Mouse (Mus musculus) heart, postnatal 0 days (tissue): ENCODE measurements at regions not wholly inside any gene's neighbourhood (a gene's known extent, or its start where the extent isn't known, plus 50 kb on each side); places are given as distances from the start of the nearest gene placed in this dataset.

Experiments
- ATAC-seq: fragments of 200-750 bp; cut with Nextera tagmentation; 2 replicates; pipeline ENCODE4 v1.8.0; 2017; ENCODE audit warnings: low read depth, moderate number of reproducible peaks, moderate library complexity; ENCODE audit not compliant: insufficient read depth
- DNase-seq: peaks from one replicate; pipeline ENCODE4 v3.0.0-alpha.2; 2016; ENCODE audit warnings: low spot score
- H3K27ac ChIP-seq: fragments of 300-500 bp; sonication (generic); 2 replicates; pipeline ENCODE4 v1.5.1; 2014; ENCODE audit warnings: low read depth, mild to moderate bottlenecking
- H3K27me3 ChIP-seq: fragments of 300-500 bp; sonication (generic); 2 replicates; pipeline ENCODE4 v1.6.1; 2014; ENCODE audit warnings: low read length, mixed read lengths; ENCODE audit not compliant: control insufficient read depth, insufficient read depth
- H3K36me3 ChIP-seq: fragments of 300-500 bp; sonication (generic); replicated peaks from 2 replicates; pipeline ENCODE4 v1.6.1; 2014; ENCODE audit warnings: low read length, mixed read lengths; ENCODE audit not compliant: control insufficient read depth, insufficient read depth
- H3K4me1 ChIP-seq: fragments of 300-500 bp; sonication (generic); 2 replicates; pipeline ENCODE4 v1.6.1; 2014; ENCODE audit warnings: antibody characterized with exemption; ENCODE audit not compliant: control insufficient read depth, insufficient read depth
- H3K4me2 ChIP-seq: fragments of 300-500 bp; sonication (generic); 2 replicates; pipeline ENCODE4 v1.6.1; 2014; ENCODE audit warnings: low read depth, mild to moderate bottlenecking, low read length, moderate library complexity
- H3K4me3 ChIP-seq: fragments of 300-500 bp; sonication (generic); 2 replicates; pipeline ENCODE4 v1.5.1; 2014; ENCODE audit warnings: low read depth, low read length
- H3K9ac ChIP-seq: fragments of 300-500 bp; sonication (generic); replicated peaks from 2 replicates; pipeline ENCODE4 v1.6.1; 2014; ENCODE audit warnings: low read depth, low read length, mixed read lengths
- H3K9me3 ChIP-seq: fragments of 300-500 bp; sonication (generic); replicated peaks from 2 replicates; pipeline ENCODE4 v1.6.1; 2016; ENCODE audit warnings: low read length; ENCODE audit not compliant: control insufficient read depth
- CTCF ChIP-seq: IDR thresholded peaks from 2 replicates; pipeline ENCODE4 v1.5.1; 2016; ENCODE audit warnings: antibody characterized with exemption, control low read depth, low read depth
- EP300 ChIP-seq: IDR thresholded peaks from 2 replicates; pipeline ENCODE4 v1.6.1; 2016; ENCODE audit warnings: antibody characterized with exemption, low read depth
- WGBS: fragments of 180-500 bp; shearing (Covaris S2); extraction: QIAGEN DNeasy Blood & Tissue Kit; methylation state at CpG from one replicate; pipeline ENCODE4 v1.1.7; 2014; 5-methylcytosine and 5-hydroxymethylcytosine counted together

DNA sequence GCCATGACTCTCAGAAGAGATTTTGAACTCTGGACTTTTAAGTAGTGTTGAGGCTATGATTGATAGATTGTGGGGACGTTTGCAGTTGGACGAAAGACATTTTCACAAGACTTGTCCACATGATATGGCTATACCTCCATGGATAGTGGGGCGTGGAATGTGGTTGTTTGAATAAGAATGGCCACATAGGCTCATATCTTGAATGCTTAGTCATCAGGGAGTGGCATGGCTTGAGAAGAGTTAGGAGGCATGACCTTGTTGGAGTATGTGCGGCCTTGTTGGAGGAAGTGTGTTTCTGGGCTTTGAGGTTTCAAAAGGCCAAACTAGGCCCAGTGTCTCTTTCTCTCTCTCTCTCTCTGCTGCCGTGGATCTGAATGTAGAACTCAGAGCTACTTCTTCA, 204.7 kb upstream of the Pclo start:
- TF ChIP-seq EP300 (no peak), CTCF (no peak)
- no peak for ATAC-seq
- Histone ChIP-seq H3K9me3 (no peaks in the 10 kb centered on the region; the same call in 1 of the 2 replicates), H3K4me2 (no peak overlapping the region), H3K4me3 (no peak overlapping the region), H3K27me3 (no peaks in the 10 kb centered on the region), H3K9ac (no peak overlapping the region), H3K27ac (no peak overlapping the region), H3K36me3 (no peaks in the 10 kb centered on the region), H3K4me1 (no peaks in the 10 kb centered on the region)
- no peak for DNase-seq
- 65% methylated on average over 5 of the region's 5 CpGs for WGBS

DNA sequence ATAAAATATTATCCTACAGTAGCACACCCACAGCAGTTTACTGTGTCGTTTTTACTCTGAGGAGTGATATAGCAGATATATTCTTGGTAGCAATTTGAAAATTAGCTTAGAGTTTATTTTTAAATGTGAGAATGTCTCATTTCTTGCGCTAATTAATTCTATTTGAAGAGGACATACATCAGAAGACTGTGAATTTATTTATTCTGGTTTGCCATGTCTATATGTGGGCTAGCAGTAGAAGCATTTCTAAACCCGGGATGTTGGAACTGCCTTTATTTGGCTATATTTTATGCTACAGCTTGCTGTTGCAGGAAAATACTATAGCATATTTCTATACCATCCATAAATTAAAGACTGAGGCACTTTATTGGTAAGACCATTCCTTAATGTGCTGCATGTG, 203.0 kb upstream of the Pclo start:
- Histone ChIP-seq H3K36me3 (no peaks in the 10 kb centered on the region), H3K4me3 (no peak overlapping the region), H3K4me1 (no peaks in the 10 kb centered on the region), H3K4me2 (no peak overlapping the region), H3K9ac (no peak overlapping the region), H3K27me3 (no peaks in the 10 kb centered on the region), H3K27ac (no peak overlapping the region), H3K9me3 (no peaks in the 10 kb centered on the region; the same call in 1 of the 2 replicates)
- no peak for ATAC-seq
- TF ChIP-seq CTCF (no peak), EP300 (no peak)
- 78% methylated on average over 3 of the region's 3 CpGs for WGBS
- no peak for DNase-seq

DNA sequence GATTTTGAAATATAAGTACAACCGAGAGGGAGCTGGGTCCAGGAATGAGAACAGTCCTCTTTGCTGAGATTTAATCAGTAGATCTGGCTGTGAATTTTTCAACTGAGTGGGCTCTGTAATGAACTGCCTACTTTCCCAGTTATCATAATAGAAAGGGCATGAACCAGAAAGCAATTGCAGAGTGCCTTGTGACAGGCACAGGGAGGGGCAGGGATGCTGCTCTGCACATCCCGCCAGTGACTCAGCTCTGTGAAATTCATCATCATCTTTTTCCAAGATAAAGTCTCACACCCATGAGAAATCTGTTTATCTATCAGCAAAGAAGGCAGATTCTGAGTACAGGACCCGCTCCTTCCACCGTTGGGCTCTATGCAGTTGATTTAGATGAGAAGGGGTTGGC, 194.5 kb upstream of the Pclo start:
- Histone ChIP-seq H3K4me2 (no peak overlapping the region), H3K4me3 (no peak overlapping the region), H3K36me3 (no peaks in the 10 kb centered on the region), H3K27me3 (no peaks in the 10 kb centered on the region), H3K9me3 (no peaks in the 10 kb centered on the region), H3K4me1 (no peaks in the 10 kb centered on the region), H3K9ac (no peak overlapping the region), H3K27ac (no peak overlapping the region)
- ATAC-seq (no peak), DNase-seq (no peak)
- 74% methylated on average over 4 of the region's 4 CpGs for WGBS
- TF ChIP-seq CTCF: no peak
- no peak for TF ChIP-seq EP300

DNA sequence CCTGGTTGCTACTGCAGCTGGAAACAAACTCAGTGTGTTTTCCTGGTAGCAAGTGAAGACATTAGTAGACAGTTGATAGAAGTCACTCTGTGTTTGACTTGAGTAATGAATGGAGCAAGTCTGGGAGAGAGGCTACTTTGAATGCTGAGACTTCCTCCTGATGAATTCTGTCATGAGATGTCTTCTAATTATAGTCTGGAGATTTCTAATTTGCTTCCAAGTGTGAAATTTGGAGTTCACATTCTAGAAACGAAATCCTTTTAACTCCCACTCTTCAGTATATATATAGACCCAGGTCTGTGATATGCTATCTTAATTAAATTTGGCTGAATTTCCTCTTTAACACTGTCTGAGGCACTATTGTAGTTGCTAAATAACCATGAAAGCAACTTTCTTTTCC, 192.7 kb upstream of the Pclo start:
- no peak overlapping the region for H3K4me3 ChIP-seq
- H3K27me3 ChIP-seq: no peaks in the 10 kb centered on the region
- WGBS: 15% methylated on average over 1 of the region's 1 CpGs
- H3K36me3 ChIP-seq: no peaks in the 10 kb centered on the region
- ATAC-seq (no peak), DNase-seq (no peak)
- TF ChIP-seq CTCF: no peak
- no peak for TF ChIP-seq EP300
- H3K27ac ChIP-seq: no peak overlapping the region
- H3K9me3 ChIP-seq: no peaks in the 10 kb centered on the region
- no peak overlapping the region for H3K9ac ChIP-seq
- no peaks in the 10 kb centered on the region for H3K4me1 ChIP-seq
- no peak overlapping the region for H3K4me2 ChIP-seq

DNA sequence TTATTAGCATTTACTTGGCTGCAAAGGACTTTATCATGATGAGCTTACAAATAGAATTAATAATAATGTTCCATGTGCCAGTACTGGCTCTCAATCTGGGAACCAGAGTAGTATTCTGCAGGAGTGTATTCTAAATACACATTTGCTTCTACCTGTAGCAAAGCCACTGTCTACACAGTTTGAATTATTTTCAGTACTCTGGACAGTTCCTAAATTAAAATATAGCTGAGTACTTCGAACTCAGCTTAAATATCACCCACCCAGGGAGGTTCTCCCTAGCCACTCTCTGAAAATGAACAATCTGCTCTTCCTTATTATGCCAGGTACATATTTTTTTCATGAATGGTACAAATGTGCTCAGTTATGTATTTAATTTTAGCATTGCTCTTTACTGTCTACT, 154.3 kb upstream of the Pclo start:
- 28% methylated on average over 1 of the region's 1 CpGs for WGBS

DNA sequence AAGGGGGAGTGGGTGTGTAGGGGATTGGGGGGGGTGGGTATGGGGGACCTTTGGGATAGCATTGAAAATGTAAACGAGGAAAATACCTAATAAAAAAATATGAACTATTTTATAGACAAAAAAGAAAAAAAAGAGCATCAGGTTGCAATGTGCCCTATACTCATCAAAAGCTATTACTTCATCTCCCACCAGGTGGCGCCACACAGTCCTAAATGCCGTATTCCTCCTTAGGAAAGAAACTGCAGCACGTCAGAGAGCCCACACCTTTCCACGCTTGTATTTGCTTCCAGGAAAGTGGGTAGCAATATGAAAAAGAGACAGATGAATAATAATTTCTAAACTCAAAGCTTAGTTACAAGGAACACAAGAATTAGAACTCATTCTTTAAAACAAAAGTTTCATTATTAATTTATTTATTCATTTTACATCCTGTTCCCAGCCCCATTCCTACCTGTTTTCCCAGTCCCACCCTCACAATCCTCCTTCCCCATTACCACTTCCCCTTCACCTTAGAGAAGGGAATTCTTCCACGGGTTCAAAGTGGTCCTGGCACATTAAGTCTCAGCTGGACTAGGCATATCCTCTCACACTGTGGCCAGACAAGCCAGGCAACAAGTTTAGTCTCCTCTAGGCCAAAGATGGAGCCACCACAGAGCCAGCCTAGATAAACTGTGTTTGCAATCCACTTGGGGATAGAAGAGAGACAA, 125.4 kb upstream of the Pclo start:
- Histone ChIP-seq H3K9me3 (no peaks in the 10 kb centered on the region), H3K4me3 (no peak overlapping the region), H3K36me3 (no peaks in the 10 kb centered on the region), H3K4me2 (no peak overlapping the region), H3K9ac (no peak overlapping the region), H3K4me1 (no peaks in the 10 kb centered on the region), H3K27me3 (no peaks in the 10 kb centered on the region), H3K27ac (no peak overlapping the region)
- no peak for ATAC-seq
- 14% methylated on average over 6 of the region's 6 CpGs for whole genome bisulfite sequencing
- no peak for DNase-seq
- TF ChIP-seq EP300: no peak
- TF ChIP-seq CTCF: peak; percentile 49

More for the DNA sequence above, 154.3 kb upstream of the Pclo start:
- no peak for DNase-seq
- H3K4me3 ChIP-seq: no peak overlapping the region
- no peaks in the 10 kb centered on the region for H3K36me3 ChIP-seq
- H3K27ac ChIP-seq: no peak overlapping the region
- no peak overlapping the region for H3K9ac ChIP-seq
- no peak overlapping the region for H3K4me2 ChIP-seq
- H3K4me1 ChIP-seq: no peaks in the 10 kb centered on the region
- no peak for TF ChIP-seq EP300
- TF ChIP-seq CTCF: no peak
- no peaks in the 10 kb centered on the region for H3K27me3 ChIP-seq
- ATAC-seq: no peak
- H3K9me3 ChIP-seq: no peaks in the 10 kb centered on the region
